Mouse (Mus musculus): ENCODE measurements at regions not wholly inside any gene's neighbourhood (a gene's known extent, or its start where the extent isn't known, plus 50 kb on each side); places are given as distances from the start of the nearest gene placed in this dataset.
"Not testable (repeated sequence)": the region's sequence is repeated elsewhere in the genome, so short reads cannot be mapped to it uniquely, and the experiment has no call there.

GRCm38 (mm10) chr10:120674321-120675045, 198.2 kb upstream of the Hmga2 start:
- 39% methylated on average over 10 of the region's 10 CpGs for WGBS
- no peaks in the 10 kb centered on the region for H3K4me1 ChIP-seq (ENCODE audit: insufficient read depth, low read length)
- no peak for TF ChIP-seq CTCF (IDR thresholded peaks at IDR 0.05)
- ATAC-seq (ENCODE audit: low FRiP score), result no peak
- no peak overlapping the region for H3K4me2 ChIP-seq (ENCODE audit: low read depth, low read length, poor library complexity, severe bottlenecking)
- 0 out of 2 replicates have a peak, but pooled peaks cover 4% of the 10 kb centered on the region for H3K27me3 ChIP-seq (ENCODE audit: insufficient read depth, low read length)
- H3K27ac ChIP-seq (ENCODE audit: low read depth, low read length), result no peak overlapping the region
- no peaks in the 10 kb centered on the region for H3K9me3 ChIP-seq (ENCODE audit: low read length)
- H3K9ac ChIP-seq (replicated peaks; ENCODE audit: low read length, poor library complexity, severe bottlenecking), result no peak overlapping the region
- no peaks in the 10 kb centered on the region for H3K36me3 ChIP-seq (ENCODE audit: insufficient read depth, low read length)
- no peak for DNase-seq (ENCODE audit: low spot score)
- no peak overlapping the region for H3K4me3 ChIP-seq (ENCODE audit: low read depth, low read length)

GRCm38 (mm10) chr10:120667678-120668031, 191.4 kb upstream of the Hmga2 start:
- not testable (repeated sequence) for H3K4me2 ChIP-seq (ENCODE audit: low read depth, low read length, poor library complexity, severe bottlenecking); ATAC-seq (ENCODE audit: low FRiP score); H3K4me1 ChIP-seq (ENCODE audit: insufficient read depth, low read length); H3K36me3 ChIP-seq (ENCODE audit: insufficient read depth, low read length); DNase-seq (ENCODE audit: low spot score); H3K27me3 ChIP-seq (ENCODE audit: insufficient read depth, low read length); H3K9me3 ChIP-seq (ENCODE audit: low read length); H3K4me3 ChIP-seq (ENCODE audit: low read depth, low read length); H3K9ac ChIP-seq (replicated peaks; ENCODE audit: low read length, poor library complexity, severe bottlenecking); H3K27ac ChIP-seq (ENCODE audit: low read depth, low read length)
- 93% methylated on average over 7 of the region's 7 CpGs for WGBS

DNA sequence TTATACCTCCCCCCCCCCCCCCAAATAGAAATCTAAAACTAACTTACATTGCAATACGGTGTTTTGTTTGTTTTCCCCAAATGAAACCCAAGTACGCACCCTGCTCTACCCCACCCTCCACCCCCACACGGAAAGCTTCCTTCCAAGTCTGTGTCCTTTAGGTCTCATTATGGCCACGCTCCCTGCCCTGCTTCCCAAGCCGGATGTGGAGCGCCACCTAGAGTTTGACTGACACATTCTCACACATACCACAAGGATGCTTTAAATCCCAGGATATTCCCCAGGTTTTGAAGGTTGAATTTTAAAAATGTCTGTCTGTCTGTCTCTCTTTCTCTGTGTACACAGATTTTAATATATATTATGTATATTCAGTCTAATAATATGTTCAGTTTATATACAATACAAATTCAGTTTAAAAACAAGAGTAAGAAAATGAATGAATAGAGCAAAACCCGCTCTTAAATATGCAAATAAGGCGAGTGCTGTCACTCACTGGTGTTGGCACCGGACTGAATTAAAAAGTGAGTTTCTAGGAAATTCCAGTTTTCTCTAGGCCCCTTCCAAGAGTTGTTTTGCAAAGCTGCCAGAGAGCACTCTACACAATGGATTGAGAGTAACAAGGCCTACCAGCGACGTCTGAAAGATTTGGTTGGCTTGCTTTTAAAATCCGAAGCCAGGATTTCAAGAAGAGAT, 190.9 kb upstream of the Hmga2 start:
- Histone ChIP-seq H3K4me2 (ENCODE audit: low read depth, low read length, poor library complexity, severe bottlenecking) (no peak overlapping the region), H3K9ac (replicated peaks; ENCODE audit: low read length, poor library complexity, severe bottlenecking) (no peak overlapping the region), H3K4me3 (ENCODE audit: low read depth, low read length) (no peak overlapping the region), H3K4me1 (ENCODE audit: insufficient read depth, low read length) (no peaks in the 10 kb centered on the region), H3K27ac (ENCODE audit: low read depth, low read length) (no peak overlapping the region), H3K27me3 (ENCODE audit: insufficient read depth, low read length) (no peaks in the 10 kb centered on the region), H3K9me3 (ENCODE audit: low read length) (no peaks in the 10 kb centered on the region), H3K36me3 (ENCODE audit: insufficient read depth, low read length) (no peaks in the 10 kb centered on the region)
- no peak for ATAC-seq (ENCODE audit: low FRiP score)
- WGBS, result 53% methylated on average over 12 of the region's 12 CpGs
- TF ChIP-seq CTCF (IDR thresholded peaks at IDR 0.05), result peak; percentile 75
- peak; percentile 76 for DNase-seq (ENCODE audit: low spot score)

GRCm38 (mm10) chr10:120666202-120666860, 190.1 kb upstream of the Hmga2 start:
- Histone ChIP-seq H3K4me2 (ENCODE audit: low read depth, low read length, poor library complexity, severe bottlenecking) (no peak overlapping the region), H3K27me3 (ENCODE audit: insufficient read depth, low read length) (no peaks in the 10 kb centered on the region), H3K36me3 (ENCODE audit: insufficient read depth, low read length) (no peaks in the 10 kb centered on the region), H3K9me3 (ENCODE audit: low read length) (no peaks in the 10 kb centered on the region), H3K9ac (replicated peaks; ENCODE audit: low read length, poor library complexity, severe bottlenecking) (no peak overlapping the region), H3K4me3 (ENCODE audit: low read depth, low read length) (no peak overlapping the region), H3K4me1 (ENCODE audit: insufficient read depth, low read length) (no peaks in the 10 kb centered on the region), H3K27ac (ENCODE audit: low read depth, low read length) (no peak overlapping the region)
- 87% methylated on average over 7 of the region's 7 CpGs for WGBS
- TF ChIP-seq CTCF (IDR thresholded peaks at IDR 0.05), result no peak
- ATAC-seq (ENCODE audit: low FRiP score) (no peak), DNase-seq (ENCODE audit: low spot score) (no peak)

- H3K9ac ChIP-seq (replicated peaks; ENCODE audit: low read length, poor library complexity, severe bottlenecking), result no peak overlapping the region
- H3K36me3 ChIP-seq (ENCODE audit: insufficient read depth, low read length), result no peaks in the 10 kb centered on the region
- H3K27ac ChIP-seq (ENCODE audit: low read depth, low read length), result no peak overlapping the region
- no peak overlapping the region for H3K4me2 ChIP-seq (ENCODE audit: low read depth, low read length, poor library complexity, severe bottlenecking)
- no peak for TF ChIP-seq CTCF (IDR thresholded peaks at IDR 0.05)
- WGBS, result 71% methylated on average over 5 of the region's 5 CpGs
- no peaks in the 10 kb centered on the region for H3K9me3 ChIP-seq (ENCODE audit: low read length)
- H3K4me3 ChIP-seq (ENCODE audit: low read depth, low read length), result no peak overlapping the region
- no peaks in the 10 kb centered on the region for H3K27me3 ChIP-seq (ENCODE audit: insufficient read depth, low read length)
- DNase-seq (ENCODE audit: low spot score) (no peak), ATAC-seq (ENCODE audit: low FRiP score) (no peak)
- H3K4me1 ChIP-seq (ENCODE audit: insufficient read depth, low read length), result no peaks in the 10 kb centered on the region
Observed at GRCm38 (mm10) chr10:120665670-120666069, 189.4 kb upstream of the Hmga2 start.

DNA sequence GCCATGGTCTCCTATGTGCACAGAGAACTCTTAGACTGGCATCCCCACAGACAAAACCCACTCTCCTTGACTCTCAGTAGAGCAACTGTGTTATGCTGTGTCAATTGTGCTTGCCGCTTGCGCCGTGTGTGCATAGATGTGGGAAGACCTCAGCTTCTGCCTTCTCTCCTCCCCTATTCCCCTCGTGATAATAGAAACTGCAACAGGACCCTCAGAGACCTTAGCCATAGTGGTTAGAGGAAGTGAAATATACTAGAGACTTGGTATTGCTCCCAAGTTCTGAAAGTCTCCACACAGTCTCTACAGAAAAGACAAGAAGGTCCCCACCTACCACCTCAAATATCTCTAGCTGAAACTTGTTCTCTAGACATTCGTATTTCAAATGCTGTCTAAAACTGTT, 188.2 kb upstream of the Hmga2 start:
- no peak for DNase-seq (ENCODE audit: low spot score)
- H3K9me3 ChIP-seq (ENCODE audit: low read length), result no peaks in the 10 kb centered on the region
- ATAC-seq (ENCODE audit: low FRiP score), result no peak
- no peak overlapping the region for H3K4me3 ChIP-seq (ENCODE audit: low read depth, low read length)
- no peak overlapping the region for H3K9ac ChIP-seq (replicated peaks; ENCODE audit: low read length, poor library complexity, severe bottlenecking)
- H3K27ac ChIP-seq (ENCODE audit: low read depth, low read length), result no peak overlapping the region
- H3K4me1 ChIP-seq (ENCODE audit: insufficient read depth, low read length), result no peaks in the 10 kb centered on the region
- 91% methylated on average over 5 of the region's 5 CpGs for WGBS
- H3K4me2 ChIP-seq (ENCODE audit: low read depth, low read length, poor library complexity, severe bottlenecking), result no peak overlapping the region
- TF ChIP-seq CTCF (IDR thresholded peaks at IDR 0.05), result no peak
- H3K36me3 ChIP-seq (ENCODE audit: insufficient read depth, low read length), result no peaks in the 10 kb centered on the region
- no peaks in the 10 kb centered on the region for H3K27me3 ChIP-seq (ENCODE audit: insufficient read depth, low read length)
